In the genomic region with DNA sequence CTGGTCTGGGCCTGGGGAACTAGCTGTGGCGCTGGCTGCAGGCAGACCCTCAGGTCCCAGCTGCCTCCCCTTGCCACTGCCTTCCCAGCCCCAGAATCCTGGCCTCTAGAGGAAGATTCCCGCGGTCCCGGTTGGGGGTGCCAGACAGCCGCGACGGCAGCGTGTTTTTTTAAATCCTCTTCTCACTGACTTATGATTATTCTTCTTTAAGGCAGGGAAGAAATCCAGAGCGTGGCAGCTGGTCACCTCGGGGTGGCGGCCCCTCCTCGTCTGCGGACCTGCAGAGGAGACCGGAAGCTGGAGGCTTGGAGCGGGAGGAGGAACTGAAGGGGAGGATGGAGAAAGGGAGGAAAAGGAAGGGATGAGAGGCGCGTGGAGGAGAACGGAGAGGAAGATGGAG, we compare ENCODE assay signal across 9 mouse cellular contexts. TPM values are rescaled to one million over a fixed set of nuclear protein-coding genes. Genes with fewer than 3 reads are reported as not detected.
A peak's percentile ranks its signal among the peaks of the same experiment; 100 is the strongest.
DNase-seq lines count a peak whose midpoint lies in the region; ATAC-seq and TF ChIP-seq lines count a peak whose summit lies in the region.
"Had no signal": no experiment of that assay in that cellular context is flagged by ENCODE, and none has a peak within 500 bp of the region (broad histone marks: within the 10 kb centered on the region; RNA-seq: fewer than 3 reads in every experiment).

No protein-coding gene starts in this region.

- H3K4me3 ChIP-seq in cortical plate, adult 2 months (ENCODE audit: insufficient read depth, low read length), result peak overlapping the region; percentile 30
- peak overlapping the region; percentile 15 for H3K4me3 ChIP-seq in hindbrain, embryonic 15.5 days
- H3K4me3 ChIP-seq in left cerebral cortex, adult 2 months, result peak overlapping the region; percentile 35

- 0 out of 2 replicates have a peak, but pooled peaks have one; percentile 49 for ATAC-seq in hindbrain, embryonic 15.5 days (ENCODE audit: low FRiP score, low read depth)

- no peak for TF ChIP-seq POLR2A in cortical plate, adult 2 months (IDR thresholded peaks at IDR 0.05; ENCODE audit: extremely low read depth, insufficient read depth, low read length)

- H3K4me1 ChIP-seq in cortical plate, adult 2 months (ENCODE audit: control insufficient read depth, insufficient read depth, low read length), result peaks cover 8% of the 10 kb centered on the region
- peaks cover 24% of the 10 kb centered on the region for H3K4me1 ChIP-seq in hindbrain, embryonic 15.5 days (replicated peaks)

- intact Hi-C loops in left cerebral cortex, adult 2 months (cut with DNase I), result loop anchor here (5.0 kb wide), 3 partner anchors 99 to 179 kb away; a partner anchor contains a TSS

- H3K9me3 ChIP-seq in hindbrain, embryonic 15.5 days, result no peaks in the 10 kb centered on the region

- DNase-seq in adrenal gland, adult (ENCODE audit: inconsistent age in 2 of 2, low spot score in 1 of 2), result peak; percentile 80 to 83
- DNase-seq in gastrocnemius, adult 18-20 months (ENCODE audit: low spot score), result peak; percentile 46
- peak; percentile 63 for DNase-seq in left cerebral cortex, adult 2 months (ENCODE audit: extremely low spot score in 1 of 2, low spot score in 2 of 2)
- DNase-seq in lung, postnatal 14 days, result peak; percentile 70
- DNase-seq in right cerebral cortex, adult 2 months (ENCODE audit: low spot score in 2 of 2), result peak; percentile 68 to 73
- no peak for DNase-seq in thymus, postnatal 36 days

- H3K9ac ChIP-seq in hindbrain, embryonic 15.5 days, result peak overlapping the region; percentile 28

- peak; percentile 8; the same call in 1 of the 2 replicates for TF ChIP-seq CTCF in cortical plate, adult 2 months (IDR thresholded peaks at IDR 0.05; ENCODE audit: extremely low read depth, insufficient read depth, low read length)
- TF ChIP-seq CTCF in left cerebral cortex, adult 2 months (IDR thresholded peaks at IDR 0.05), result peak; percentile 39

- H3K36me3 ChIP-seq in hindbrain, embryonic 15.5 days, result no peaks in the 10 kb centered on the region

- H3K27ac ChIP-seq in cortical plate, adult 2 months (ENCODE audit: insufficient read depth, low read length), result peak overlapping the region; percentile 79; the same call in 1 of the 2 replicates
- H3K27ac ChIP-seq in hindbrain, embryonic 15.5 days (replicated peaks), result peak overlapping the region; percentile 79
- peak overlapping the region; percentile 82 for H3K27ac ChIP-seq in left cerebral cortex, adult 2 months

- H3K4me2 ChIP-seq in hindbrain, embryonic 15.5 days, result peak overlapping the region; percentile 47

- H3K27me3 ChIP-seq in hindbrain, embryonic 15.5 days, result no peaks in the 10 kb centered on the region

- WGBS in hindbrain, embryonic 15.5 days, result 0% methylated on average over 18 of the region's 18 CpGs

RNA-seq across cellular contexts. Expression of a gene that starts 18.7 kb away (rescaled TPM):
- polyA plus RNA-seq in cortical plate, adult 2 months (2012; rRNA removed), result 5.3 and 6.4 TPM in 2 replicates
- 1 to 10 TPM; 1.1 TPM for total RNA-seq in gastrocnemius, adult 18-20 months (2021)
- polyA plus RNA-seq in hindbrain, embryonic 15.5 days (2015; fragmentation: Nextera tagmentation; extraction: Ambion mirVana), result 0.51 and 0.94 TPM in 2 replicates
- 1 to 10 TPM; 2.8 to 5.7 TPM for total RNA-seq in left cerebral cortex, adult 2 months (2021)
- total RNA-seq: MEL had no signal

Comparison
In these comparisons a context has a peak if more than half of its experiments do, and no peak if none do; other contexts are left out.
1. DNase-seq: peak in adrenal gland, adult (2 of 2), gastrocnemius, adult 18-20 months (single experiment), left cerebral cortex, adult 2 months (2 of 2), lung, postnatal 14 days (single experiment) and right cerebral cortex, adult 2 months (2 of 2); none in thymus, postnatal 36 days (0 of 2).
2. Peak in every context shown above with its lines, with median percentiles within 50 percentile points of each other: H3K27ac ChIP-seq and H3K4me3 ChIP-seq.